Mouse (Mus musculus) heart, embryonic 14.5 days (tissue): ENCODE results near the gene Car3. TPM values are rescaled to one million over a fixed set of nuclear protein-coding genes. Genes with fewer than 3 reads are reported as not detected.

Experiments used
- ATAC-seq: fragments of 200-750 bp; cut with Nextera tagmentation; 2 replicates; pipeline ENCODE4 v1.8.0; 2017; ENCODE audit warnings: low read depth, moderate TSS enrichment; ENCODE audit not compliant: insufficient number of reproducible peaks, insufficient read depth, low FRiP score
- H3K27ac ChIP-seq, 2 experiments: fragments of 200-500 bp in 1 of 2; fragments of 300-500 bp in 1 of 2; sonication (generic) in 1 of 2; replicated peaks in 1 of 2; 2 replicates each; pipeline ENCODE4 v1.5.1; 2012 to 2014; ENCODE audit warnings: low read depth in 2 of 2, low read length in 2 of 2, control low read depth in 1 of 2, mild to moderate bottlenecking in 1 of 2, mixed read lengths in 1 of 2; ENCODE audit not compliant: control insufficient read depth in 1 of 2, insufficient read depth in 1 of 2
- H3K27me3 ChIP-seq: fragments of 300-500 bp; sonication (generic); 2 replicates; pipeline ENCODE4 v1.6.1; 2014; ENCODE audit warnings: mild to moderate bottlenecking, low read length, control low read depth; ENCODE audit not compliant: control insufficient read depth, insufficient read depth
- H3K36me3 ChIP-seq: fragments of 300-500 bp; sonication (generic); 2 replicates; pipeline ENCODE4 v1.6.1; 2014; ENCODE audit warnings: mild to moderate bottlenecking, control low read depth, low read length, mixed read lengths; ENCODE audit not compliant: control insufficient read depth, insufficient read depth
- H3K4me1 ChIP-seq, 2 experiments: fragments of 200-500 bp in 1 of 2; fragments of 300-500 bp in 1 of 2; sonication (generic) in 1 of 2; 2 replicates each; pipeline ENCODE4 v1.6.1; 2012 to 2014; ENCODE audit warnings: low read length in 2 of 2, control low read depth in 1 of 2, mixed read lengths in 1 of 2; ENCODE audit not compliant: control insufficient read depth in 2 of 2, insufficient read depth in 2 of 2
- H3K4me2 ChIP-seq: fragments of 300-500 bp; sonication (generic); 2 replicates; pipeline ENCODE4 v1.6.1; 2014; ENCODE audit warnings: mild to moderate bottlenecking, low read length
- H3K4me3 ChIP-seq, 2 experiments: fragments of 200-500 bp in 1 of 2; fragments of 300-500 bp in 1 of 2; sonication (generic) in 1 of 2; 2 replicates each; pipeline ENCODE4 v1.5.1; 2012 to 2014; ENCODE audit warnings: low read length in 2 of 2, mild to moderate bottlenecking in 2 of 2, control low read depth in 1 of 2, low read depth in 1 of 2, moderate library complexity in 1 of 2; ENCODE audit not compliant: control insufficient read depth in 1 of 2, insufficient read depth in 1 of 2
- H3K9ac ChIP-seq: fragments of 300-500 bp; sonication (generic); 2 replicates; pipeline ENCODE4 v1.6.1; 2014; ENCODE audit warnings: mild to moderate bottlenecking, low read length
- H3K9me3 ChIP-seq: fragments of 300-500 bp; sonication (generic); 2 replicates; pipeline ENCODE4 v1.6.1; 2016; ENCODE audit warnings: low read length, control low read depth; ENCODE audit not compliant: control insufficient read depth
- WGBS: fragments of 180-500 bp; shearing (Covaris S2); extraction: QIAGEN DNeasy Blood & Tissue Kit; methylation state at CpG from one replicate; pipeline ENCODE4 v1.1.7; 2014; 5-methylcytosine and 5-hydroxymethylcytosine counted together
- polyA plus RNA-seq: library from polyadenylated mRNA; unstranded; fragments of >200 nt; fragmentation: Nextera tagmentation; extraction: Ambion mirVana; gene quantifications from 2 replicates; pipeline ENCODE4 v1.2.1, GENCODE M21; 2014

Car3 gene
- polyA plus RNA-seq, 1 experiment from 2014 or later = 7.0 TPM

DNA sequence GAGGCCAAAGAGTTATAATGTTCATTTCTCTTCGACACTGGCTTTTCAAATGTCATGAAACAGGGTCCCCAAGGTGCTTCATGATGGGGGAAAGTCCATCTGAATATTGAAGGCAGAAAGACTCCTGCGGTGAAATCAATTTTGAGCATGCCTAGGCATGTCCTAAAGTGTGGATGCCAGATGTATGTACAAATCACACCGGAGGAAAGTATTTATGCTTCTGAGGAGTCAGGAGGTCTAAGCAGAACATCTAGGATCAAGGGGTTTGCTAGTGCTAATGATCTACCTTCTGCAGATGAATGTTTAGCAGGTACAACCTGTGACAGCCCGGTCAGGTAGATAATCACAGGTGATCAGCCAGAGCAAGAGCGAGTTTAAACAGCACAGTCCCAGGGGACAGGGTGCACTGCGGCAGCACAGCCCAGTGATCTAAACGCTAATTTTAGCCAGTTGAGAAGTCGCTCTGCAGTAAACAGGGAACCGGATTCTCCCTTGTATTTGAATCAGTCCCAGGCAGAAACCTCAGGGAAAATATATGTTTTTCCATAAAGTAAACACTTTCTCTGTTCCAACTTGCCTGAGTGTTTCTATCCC, 13.1 kb downstream of the Car3 start:
- Histone ChIP-seq H3K9ac (no peak overlapping the region), H3K4me3 (no peak overlapping the region), H3K9me3 (no peaks in the 10 kb centered on the region), H3K27ac (no peak overlapping the region), H3K27me3 (no peaks in the 10 kb centered on the region), H3K4me2 (no peak overlapping the region), H3K36me3 (no peaks in the 10 kb centered on the region), H3K4me1 (peaks cover 2 to 6% of the 10 kb centered on the region in 2 experiments; a peak in 2 of 4 replicates)
- ATAC-seq = no peak
- WGBS = 56% methylated on average over 9 of the region's 9 CpGs

DNA sequence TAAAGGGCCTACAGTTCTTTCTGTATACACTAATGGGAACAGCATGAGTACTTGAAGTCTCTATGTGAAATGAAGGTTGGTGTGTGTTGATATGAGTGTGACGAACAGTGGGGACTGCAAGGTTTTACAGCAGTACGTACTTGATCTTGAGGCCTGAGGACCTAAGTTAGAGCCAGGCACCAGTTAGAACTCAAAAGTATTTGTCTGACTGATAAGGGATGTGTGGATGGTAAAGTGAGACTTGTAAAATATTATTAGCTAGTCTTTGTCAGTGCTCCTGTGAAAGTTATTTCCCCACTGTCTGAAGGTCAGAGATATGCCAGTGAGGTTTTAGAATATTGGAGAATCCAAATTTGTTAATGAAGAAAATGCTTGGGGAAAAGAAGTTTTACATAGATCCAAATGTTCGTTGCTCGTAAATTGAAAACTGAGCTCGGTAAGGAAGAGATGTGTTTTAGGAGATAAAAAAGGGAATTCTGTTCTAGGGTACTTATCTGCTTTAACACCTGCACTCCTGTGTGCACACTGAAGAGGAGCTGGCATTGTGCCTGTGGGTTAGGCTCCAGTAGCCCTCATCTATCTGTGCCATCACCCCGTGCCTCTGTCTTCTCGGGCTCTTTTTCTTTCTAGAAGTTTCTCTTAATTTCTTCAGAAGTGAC, 14.1 kb downstream of the Car3 start:
- Histone ChIP-seq H3K27me3 (no peaks in the 10 kb centered on the region), H3K4me1 (peaks cover 2 to 6% of the 10 kb centered on the region in 2 experiments; a peak in 2 of 4 replicates), H3K36me3 (no peaks in the 10 kb centered on the region), H3K4me3 (no peak overlapping the region), H3K27ac (no peak overlapping the region; a peak in 1 of 4 replicates), H3K9me3 (no peaks in the 10 kb centered on the region), H3K4me2 (no peak overlapping the region), H3K9ac (no peak overlapping the region)
- ATAC-seq = no peak
- 49% methylated on average over 7 of the region's 7 CpGs for WGBS

GRCm38 (mm10) chr3:14878749-14879223, 15.5 kb downstream of the Car3 start:
- H3K36me3 ChIP-seq = no peaks in the 10 kb centered on the region
- WGBS = 56% methylated on average over 6 of the region's 6 CpGs
- no peak overlapping the region for H3K4me2 ChIP-seq
- no peaks in the 10 kb centered on the region for H3K27me3 ChIP-seq
- peaks cover 2 to 6% of the 10 kb centered on the region in 2 experiments; a peak in 2 of 4 replicates for H3K4me1 ChIP-seq
- no peak overlapping the region for H3K9ac ChIP-seq
- no peak overlapping the region for H3K4me3 ChIP-seq
- ATAC-seq = no peak
- H3K9me3 ChIP-seq = no peaks in the 10 kb centered on the region
- no peak overlapping the region for H3K27ac ChIP-seq

GRCm38 (mm10) chr3:14879293-14879692, 16.0 kb downstream of the Car3 start:
- no peaks in the 10 kb centered on the region for H3K36me3 ChIP-seq
- no peak overlapping the region for H3K4me2 ChIP-seq
- H3K4me3 ChIP-seq = no peak overlapping the region
- H3K27me3 ChIP-seq = no peaks in the 10 kb centered on the region
- H3K27ac ChIP-seq = no peak overlapping the region
- no peak overlapping the region for H3K9ac ChIP-seq
- no peak for ATAC-seq
- peaks cover 2 to 6% of the 10 kb centered on the region in 2 experiments; a peak in 2 of 4 replicates for H3K4me1 ChIP-seq
- H3K9me3 ChIP-seq = no peaks in the 10 kb centered on the region
- 53% methylated on average over 3 of the region's 3 CpGs for WGBS

GRCm38 (mm10) chr3:14880277-14880676, 17.0 kb downstream of the Car3 start:
- Histone ChIP-seq H3K27me3 (no peaks in the 10 kb centered on the region), H3K4me1 (peaks cover 2 to 6% of the 10 kb centered on the region in 2 experiments; a peak in 2 of 4 replicates), H3K9me3 (no peaks in the 10 kb centered on the region), H3K27ac (no peak overlapping the region), H3K9ac (no peak overlapping the region), H3K4me3 (no peak overlapping the region), H3K4me2 (no peak overlapping the region), H3K36me3 (no peaks in the 10 kb centered on the region)
- WGBS = 72% methylated on average over 2 of the region's 2 CpGs
- no peak for ATAC-seq

- no peaks in the 10 kb centered on the region for H3K36me3 ChIP-seq
- H3K4me2 ChIP-seq = no peak overlapping the region
- H3K4me3 ChIP-seq = no peak overlapping the region
- H3K27ac ChIP-seq = no peak overlapping the region
- H3K9me3 ChIP-seq = no peaks in the 10 kb centered on the region
- H3K27me3 ChIP-seq = no peaks in the 10 kb centered on the region
- H3K9ac ChIP-seq = no peak overlapping the region
- no peak for ATAC-seq
- peaks cover under 1 to 3% of the 10 kb centered on the region in 2 experiments; a peak in 3 of 4 replicates for H3K4me1 ChIP-seq
Observed at GRCm38 (mm10) chr3:14882005-14882404, 18.7 kb downstream of the Car3 start.

GRCm38 (mm10) chr3:14882756-14883155, 19.4 kb downstream of the Car3 start:
- Histone ChIP-seq H3K36me3 (no peaks in the 10 kb centered on the region), H3K4me2 (no peak overlapping the region), H3K9ac (no peak overlapping the region), H3K27me3 (no peaks in the 10 kb centered on the region), H3K27ac (no peak overlapping the region), H3K4me3 (no peak overlapping the region), H3K4me1 (peaks cover 1 to 4% of the 10 kb centered on the region in 2 experiments; a peak in 2 of 4 replicates), H3K9me3 (no peaks in the 10 kb centered on the region)
- 64% methylated on average over 3 of the region's 3 CpGs for whole genome bisulfite sequencing
- ATAC-seq = no peak
